Mouse (Mus musculus) liver (tissue): ENCODE results near the gene Fancd2.

Experiments
- DNase-seq: peaks from one replicate; pipeline ENCODE4 v3.0.0-alpha.2; 2020; ENCODE audit warnings: mixed read lengths

Gene Fancd2

GRCm38 (mm10) chr6:113530932-113531839, at the start of gene Fancd2, which contains the start of gene Emc3:
TSS of gene Fancd2 (plus strand) at chr6:113531682.
TSS of gene Emc3 (minus strand) at chr6:113531652.
- peak; percentile 89 for DNase-seq

- peak; percentile 42 for DNase-seq
Observed at GRCm38 (mm10) chr6:113482477-113483099, 48.9 kb upstream of the Fancd2 start.

- DNase-seq, result peak; percentile 96
Observed at GRCm38 (mm10) chr6:113483100-113483615, 48.3 kb upstream of the Fancd2 start, which contains the start of gene Creld1. TSS of gene Creld1 (plus strand) at chr6:113483297.

GRCm38 (mm10) chr6:113483729-113484128, 47.8 kb upstream of the Fancd2 start:
- DNase-seq, result no peak

- peak; percentile 46 for DNase-seq
Observed at GRCm38 (mm10) chr6:113487125-113487576, 44.3 kb upstream of the Fancd2 start.

GRCm38 (mm10) chr6:113489410-113489809, 42.1 kb upstream of the Fancd2 start:
- no peak for DNase-seq

- DNase-seq, result no peak
Observed at GRCm38 (mm10) chr6:113492101-113492864, 39.2 kb upstream of the Fancd2 start.

- peak; percentile 81 for DNase-seq
Observed at GRCm38 (mm10) chr6:113494258-113494788, 37.2 kb upstream of the Fancd2 start.

GRCm38 (mm10) chr6:113495071-113495675, 36.3 kb upstream of the Fancd2 start:
- DNase-seq, result no peak

- DNase-seq, result no peak
Observed at GRCm38 (mm10) chr6:113499346-113499745, 32.1 kb upstream of the Fancd2 start.

- no peak for DNase-seq
Observed at GRCm38 (mm10) chr6:113501388-113502084, 29.9 kb upstream of the Fancd2 start, which contains the start of gene Prrt3. TSS of gene Prrt3 (minus strand) at chr6:113501931.

- DNase-seq, result no peak
Observed at GRCm38 (mm10) chr6:113502801-113503200, 28.7 kb upstream of the Fancd2 start.

GRCm38 (mm10) chr6:113505689-113506088, 25.8 kb upstream of the Fancd2 start:
- no peak for DNase-seq

GRCm38 (mm10) chr6:113507130-113507529, 24.4 kb upstream of the Fancd2 start:
- no peak for DNase-seq

GRCm38 (mm10) chr6:113508272-113508946, 23.1 kb upstream of the Fancd2 start:
- no peak for DNase-seq

- no peak for DNase-seq
Observed at GRCm38 (mm10) chr6:113508947-113509280, 22.6 kb upstream of the Fancd2 start.

- no peak for DNase-seq
Observed at GRCm38 (mm10) chr6:113513944-113514343, 17.5 kb upstream of the Fancd2 start.

GRCm38 (mm10) chr6:113514600-113514999, 16.9 kb upstream of the Fancd2 start:
- DNase-seq, result no peak

GRCm38 (mm10) chr6:113517434-113518080, 13.9 kb upstream of the Fancd2 start:
- DNase-seq, result no peak

- no peak for DNase-seq
Observed at GRCm38 (mm10) chr6:113522310-113522709, 9.2 kb upstream of the Fancd2 start.
